Mouse (Mus musculus) erythroblast, embryonic 14.5 days (primary cell): ENCODE results near the gene Elf5.

ENCODE experiments used
- GATA1 ChIP-seq: IDR thresholded peaks from 2 replicates; pipeline ENCODE4 v1.6.1; 2012; ENCODE audit warnings: low read length, inconsistent platforms, mixed read lengths
- TAL1 ChIP-seq: IDR thresholded peaks from 3 replicates; pipeline ENCODE4 v1.6.1; 2012; ENCODE audit warnings: low read length, inconsistent platforms, mixed read lengths

- TF ChIP-seq GATA1: no peak
- no peak for TF ChIP-seq TAL1
Measured at GRCm38 (mm10) chr2:103476657-103477056, 65.2 kb downstream of the Elf5 start.
